Mouse (Mus musculus): ENCODE measurements around the gene Fam198a. TPM values are rescaled to one million over a fixed set of nuclear protein-coding genes. Genes with fewer than 3 reads are reported as not detected.

Gene Fam198a
- 4.8 TPM for polyA plus RNA-seq (2014; fragmentation: Illumina TruSeq; extraction: RNeasy Lipid Tissue Mini Kit (QIAGEN cat#74804))

DNA sequence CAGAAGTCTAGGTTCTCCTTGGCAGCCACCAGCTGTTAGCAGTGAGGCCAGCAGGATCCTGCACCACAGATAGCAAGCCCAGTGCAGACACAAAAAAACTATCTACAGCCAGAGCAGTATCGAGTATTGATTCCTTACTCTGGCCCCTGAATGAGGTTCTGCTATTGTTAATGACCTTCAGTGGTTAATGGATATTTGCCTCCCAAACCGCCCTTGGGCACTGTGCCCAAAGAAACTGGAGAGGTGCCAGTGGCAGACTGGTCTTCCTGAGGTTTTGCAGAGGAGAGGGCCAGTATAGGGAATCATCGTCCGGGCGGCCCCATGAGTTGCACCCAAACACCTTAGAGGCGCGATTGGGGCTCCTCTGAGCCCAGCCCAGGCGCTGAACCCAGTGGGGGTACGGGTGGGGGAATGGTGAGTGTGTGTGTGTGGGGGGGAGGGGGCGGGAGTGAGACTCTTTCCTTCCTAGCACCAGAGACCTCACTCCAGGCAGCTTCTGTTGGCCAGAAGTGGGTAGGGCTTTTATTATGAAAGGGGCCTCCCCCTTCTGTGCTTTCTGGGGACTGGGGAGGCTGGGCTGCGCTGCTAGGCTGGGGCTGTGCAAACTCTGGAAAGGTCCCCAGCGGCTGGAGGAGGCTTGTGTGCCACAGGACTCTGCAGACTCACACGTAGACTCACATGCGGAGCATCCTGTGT, at the start of gene Fam198a:
Fam198a (plus strand) TSS at position 571 of the 696 bp plus-strand sequence.

GRCm38 (mm10) chr9:121916102-121916501, 34.7 kb upstream of the Fam198a start, which contains the start of gene Cyp8b1:
Gene Cyp8b1 (minus strand): TSS chr9:121916305.

GRCm38 (mm10) chr9:121997010-121997409, 46.2 kb downstream of the Fam198a start, which contains the start of gene Pomgnt2:
Gene Pomgnt2 (minus strand): TSS chr9:121997110.

Other genes with a start within 250 kb of the Fam198a start
- gene Sec22c, start 245.5 kb upstream of the Fam198a start, polyA plus RNA-seq (2014; fragmentation: Illumina TruSeq; extraction: RNeasy Lipid Tissue Mini Kit (QIAGEN cat#74804)) = 10.4 TPM
- gene Ss18l2, start 240.7 kb upstream of the Fam198a start, polyA plus RNA-seq (2014; fragmentation: Illumina TruSeq; extraction: RNeasy Lipid Tissue Mini Kit (QIAGEN cat#74804)) = 18.5 TPM
- gene Nktr, start 231.8 kb upstream of the Fam198a start, polyA plus RNA-seq (2014; fragmentation: Illumina TruSeq; extraction: RNeasy Lipid Tissue Mini Kit (QIAGEN cat#74804)) = 128 TPM
- 0.60 TPM for gene Zfp651, start 191.7 kb upstream of the Fam198a start, polyA plus RNA-seq (2014; fragmentation: Illumina TruSeq; extraction: RNeasy Lipid Tissue Mini Kit (QIAGEN cat#74804))
- not detected for gene Klhl40, start 173.4 kb upstream of the Fam198a start, polyA plus RNA-seq (2014; fragmentation: Illumina TruSeq; extraction: RNeasy Lipid Tissue Mini Kit (QIAGEN cat#74804))
- not detected for gene Hhatl, start 158.5 kb upstream of the Fam198a start, polyA plus RNA-seq (2014; fragmentation: Illumina TruSeq; extraction: RNeasy Lipid Tissue Mini Kit (QIAGEN cat#74804))
- not detected for gene Ccdc13, start 111.5 kb upstream of the Fam198a start, polyA plus RNA-seq (2014; fragmentation: Illumina TruSeq; extraction: RNeasy Lipid Tissue Mini Kit (QIAGEN cat#74804))
- 21.6 TPM for gene Higd1a, start 92.6 kb upstream of the Fam198a start, polyA plus RNA-seq (2014; fragmentation: Illumina TruSeq; extraction: RNeasy Lipid Tissue Mini Kit (QIAGEN cat#74804))
- gene Ackr2, start 52.6 kb upstream of the Fam198a start, polyA plus RNA-seq (2014; fragmentation: Illumina TruSeq; extraction: RNeasy Lipid Tissue Mini Kit (QIAGEN cat#74804)) = 1.2 TPM
- not detected for gene Cyp8b1, start 34.7 kb upstream of the Fam198a start, polyA plus RNA-seq (2014; fragmentation: Illumina TruSeq; extraction: RNeasy Lipid Tissue Mini Kit (QIAGEN cat#74804))
- gene Pomgnt2, start 46.1 kb downstream of the Fam198a start, polyA plus RNA-seq (2014; fragmentation: Illumina TruSeq; extraction: RNeasy Lipid Tissue Mini Kit (QIAGEN cat#74804)) = 0.37 TPM
- 108 TPM for gene Snrk, start 166.3 kb downstream of the Fam198a start, polyA plus RNA-seq (2014; fragmentation: Illumina TruSeq; extraction: RNeasy Lipid Tissue Mini Kit (QIAGEN cat#74804))